Mouse (Mus musculus): ENCODE measurements around the gene Nckap5. TPM values are rescaled to one million over a fixed set of nuclear protein-coding genes. Genes with fewer than 3 reads are reported as not detected.

Nckap5 gene
- polyA plus RNA-seq, 1 experiment from 2014 or later: 17.8 TPM

DNA sequence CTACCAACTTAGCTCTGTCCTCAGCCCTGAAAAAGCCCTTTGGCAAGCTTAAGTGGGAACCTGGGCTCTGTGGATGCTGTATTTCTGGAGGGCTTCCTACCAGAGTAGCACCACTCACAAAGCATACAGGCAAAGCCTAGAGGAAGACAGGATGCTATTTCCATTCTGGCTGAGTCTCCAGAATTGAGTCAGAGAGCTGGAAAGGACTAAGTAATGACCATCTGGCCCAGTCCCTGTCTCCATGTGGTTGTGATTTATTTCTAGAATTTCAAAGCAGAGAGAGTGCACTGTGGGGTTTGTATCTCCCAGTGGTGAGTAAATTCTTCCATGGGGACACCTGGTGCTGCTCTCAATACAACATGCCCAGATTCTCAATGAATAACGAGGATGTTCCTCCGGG is 174.4 kb downstream of the Nckap5 start:
- Histone ChIP-seq H3K27me3 (no peaks in the 10 kb centered on the region), H3K4me1 (peaks cover 13% of the 10 kb centered on the region), H3K9me3 (no peaks in the 10 kb centered on the region), H3K4me3 (no peak overlapping the region), H3K36me3 (no peaks in the 10 kb centered on the region), H3K27ac (replicated peaks) (no peak overlapping the region), H3K4me2 (replicated peaks) (no peak overlapping the region), H3K9ac (replicated peaks) (no peak overlapping the region)
- ATAC-seq (ENCODE audit: low FRiP score, low read depth): no peak
- 63% methylated on average over 2 of the region's 2 CpGs for WGBS

DNA sequence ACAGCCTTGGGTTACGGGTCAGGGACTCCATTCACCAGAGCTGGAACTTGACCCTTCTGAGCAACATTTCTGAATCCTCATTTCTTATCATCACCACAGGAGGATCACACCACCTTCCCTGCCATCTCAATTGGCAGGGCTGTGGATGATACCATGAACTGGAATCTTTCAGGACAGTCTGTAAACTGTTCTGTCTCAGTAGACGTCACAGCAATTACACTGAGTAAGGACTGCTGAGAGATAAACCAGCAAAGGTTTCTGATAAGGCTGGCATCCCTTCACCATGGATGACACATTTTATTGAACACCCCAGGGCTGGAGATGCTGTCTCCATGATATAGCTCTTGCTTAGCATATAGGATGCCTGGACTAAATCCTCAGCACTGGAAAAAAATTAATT is 178.5 kb downstream of the Nckap5 start:
- no peak for ATAC-seq (ENCODE audit: low FRiP score, low read depth)
- Histone ChIP-seq H3K27me3 (no peaks in the 10 kb centered on the region), H3K9me3 (no peaks in the 10 kb centered on the region), H3K4me1 (no peaks in the 10 kb centered on the region), H3K4me2 (replicated peaks) (no peak overlapping the region), H3K9ac (replicated peaks) (no peak overlapping the region), H3K4me3 (no peak overlapping the region), H3K36me3 (no peaks in the 10 kb centered on the region), H3K27ac (replicated peaks) (no peak overlapping the region)
- WGBS: 77% methylated on average over 2 of the region's 2 CpGs

- no peak overlapping the region for H3K27ac ChIP-seq (replicated peaks)
- WGBS: 83% methylated on average over 5 of the region's 5 CpGs
- H3K27me3 ChIP-seq: no peaks in the 10 kb centered on the region
- H3K4me1 ChIP-seq: no peaks in the 10 kb centered on the region
- no peak overlapping the region for H3K9ac ChIP-seq (replicated peaks)
- no peaks in the 10 kb centered on the region for H3K9me3 ChIP-seq
- no peak overlapping the region for H3K4me2 ChIP-seq (replicated peaks)
- ATAC-seq (ENCODE audit: low FRiP score, low read depth): no peak
- H3K36me3 ChIP-seq: no peaks in the 10 kb centered on the region
- H3K4me3 ChIP-seq: no peak overlapping the region
Observed at GRCm38 (mm10) chr1:126650806-126651205, 179.8 kb downstream of the Nckap5 start.

- Histone ChIP-seq H3K27me3 (no peaks in the 10 kb centered on the region), H3K4me1 (no peaks in the 10 kb centered on the region), H3K4me2 (replicated peaks) (no peak overlapping the region), H3K9me3 (no peaks in the 10 kb centered on the region), H3K9ac (replicated peaks) (no peak overlapping the region), H3K27ac (replicated peaks) (no peak overlapping the region), H3K4me3 (no peak overlapping the region), H3K36me3 (no peaks in the 10 kb centered on the region)
- 83% methylated on average over 5 of the region's 5 CpGs for WGBS
- no peak for ATAC-seq (ENCODE audit: low FRiP score, low read depth)
Observed at GRCm38 (mm10) chr1:126642751-126643150, 187.8 kb downstream of the Nckap5 start.

DNA sequence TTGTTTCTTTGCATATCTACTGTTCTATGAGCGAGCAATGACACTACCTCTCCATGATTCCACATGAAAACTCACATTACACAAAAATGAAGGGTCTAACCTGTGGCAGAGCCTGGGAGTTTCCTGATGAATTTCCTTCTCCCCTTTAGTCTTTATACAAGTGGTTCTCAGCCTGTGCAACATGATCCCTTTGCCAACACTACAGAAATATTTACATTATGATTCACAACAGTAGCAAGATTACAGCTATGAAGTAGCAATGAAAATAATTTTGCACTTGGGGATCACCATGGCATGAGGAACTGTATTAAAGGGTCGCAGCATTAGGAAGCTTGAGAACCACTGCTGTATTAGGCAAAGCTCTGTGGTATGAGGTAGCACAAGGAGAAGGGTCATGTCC is 191.1 kb downstream of the Nckap5 start:
- no peaks in the 10 kb centered on the region for H3K4me1 ChIP-seq
- no peaks in the 10 kb centered on the region for H3K36me3 ChIP-seq
- no peak overlapping the region for H3K9ac ChIP-seq (replicated peaks)
- H3K27me3 ChIP-seq: no peaks in the 10 kb centered on the region
- H3K27ac ChIP-seq (replicated peaks): no peak overlapping the region
- ATAC-seq (ENCODE audit: low FRiP score, low read depth): no peak
- H3K4me2 ChIP-seq (replicated peaks): no peak overlapping the region
- WGBS: 93% methylated on average over 2 of the region's 2 CpGs
- no peaks in the 10 kb centered on the region for H3K9me3 ChIP-seq
- H3K4me3 ChIP-seq: no peak overlapping the region

DNA sequence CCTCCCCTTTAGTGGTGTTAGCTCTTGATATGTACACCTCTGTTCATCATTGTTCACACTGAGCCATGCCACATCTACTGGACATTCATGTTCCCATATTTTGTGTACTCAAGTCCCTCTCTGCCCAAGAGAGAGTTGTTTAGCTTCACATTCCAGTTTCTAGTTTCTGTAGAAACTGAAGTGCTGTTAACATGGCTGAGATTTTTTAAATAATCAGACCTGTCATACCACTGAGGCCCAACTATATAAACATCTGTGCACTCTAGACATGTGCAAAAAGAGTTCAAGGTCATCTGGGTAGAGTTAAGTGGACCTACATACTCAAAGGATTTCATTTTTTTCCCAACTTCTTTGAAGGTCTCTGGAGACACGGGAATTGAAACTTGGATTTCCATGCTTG is 193.1 kb downstream of the Nckap5 start:
- no peaks in the 10 kb centered on the region for H3K4me1 ChIP-seq
- 85% methylated on average over 1 of the region's 1 CpGs for WGBS
- no peaks in the 10 kb centered on the region for H3K27me3 ChIP-seq
- no peak for ATAC-seq (ENCODE audit: low FRiP score, low read depth)
- no peak overlapping the region for H3K4me3 ChIP-seq
- H3K4me2 ChIP-seq (replicated peaks): no peak overlapping the region
- H3K9ac ChIP-seq (replicated peaks): no peak overlapping the region
- no peaks in the 10 kb centered on the region for H3K36me3 ChIP-seq
- no peak overlapping the region for H3K27ac ChIP-seq (replicated peaks)
- H3K9me3 ChIP-seq: no peaks in the 10 kb centered on the region

- H3K4me1 ChIP-seq: no peaks in the 10 kb centered on the region
- 72% methylated on average over 3 of the region's 3 CpGs for WGBS
- no peak overlapping the region for H3K27ac ChIP-seq (replicated peaks)
- ATAC-seq (ENCODE audit: low FRiP score, low read depth): no peak
- H3K9me3 ChIP-seq: no peaks in the 10 kb centered on the region
- H3K4me3 ChIP-seq: no peak overlapping the region
- H3K27me3 ChIP-seq: no peaks in the 10 kb centered on the region
- no peak overlapping the region for H3K9ac ChIP-seq (replicated peaks)
- no peaks in the 10 kb centered on the region for H3K36me3 ChIP-seq
- no peak overlapping the region for H3K4me2 ChIP-seq (replicated peaks)
Observed at GRCm38 (mm10) chr1:126626206-126626605, 204.4 kb downstream of the Nckap5 start.

DNA sequence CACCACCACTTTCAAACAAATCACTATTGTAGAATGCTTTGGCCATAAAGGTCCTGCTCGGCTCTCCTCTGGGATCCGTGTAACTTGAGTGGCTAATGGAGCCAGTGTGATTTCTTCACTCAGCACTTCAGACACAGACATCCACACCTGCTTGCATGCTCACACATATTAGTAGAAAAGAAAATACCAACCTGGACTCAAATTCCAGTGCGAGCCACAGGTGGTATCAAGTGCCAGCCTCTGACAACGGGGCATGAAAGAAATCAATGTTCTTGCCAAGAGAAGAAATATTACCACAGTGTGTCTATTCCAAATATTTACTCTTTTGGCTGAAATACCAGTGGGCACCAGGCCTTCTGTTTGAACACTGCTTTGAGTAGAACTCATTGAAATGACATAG is 208.6 kb downstream of the Nckap5 start:
- H3K27ac ChIP-seq (replicated peaks): no peak overlapping the region
- ATAC-seq (ENCODE audit: low FRiP score, low read depth): no peak
- no peaks in the 10 kb centered on the region for H3K9me3 ChIP-seq
- H3K4me2 ChIP-seq (replicated peaks): no peak overlapping the region
- no peak overlapping the region for H3K4me3 ChIP-seq
- 84% methylated on average over 4 of the region's 4 CpGs for WGBS
- no peaks in the 10 kb centered on the region for H3K4me1 ChIP-seq
- H3K27me3 ChIP-seq: no peaks in the 10 kb centered on the region
- no peaks in the 10 kb centered on the region for H3K36me3 ChIP-seq
- H3K9ac ChIP-seq (replicated peaks): no peak overlapping the region

GRCm38 (mm10) chr1:126617464-126618041 is 213.0 kb downstream of the Nckap5 start:
- Histone ChIP-seq H3K4me1 (no peaks in the 10 kb centered on the region), H3K27ac (replicated peaks) (no peak overlapping the region), H3K9ac (replicated peaks) (no peak overlapping the region), H3K9me3 (no peaks in the 10 kb centered on the region), H3K4me3 (no peak overlapping the region), H3K27me3 (no peaks in the 10 kb centered on the region), H3K36me3 (no peaks in the 10 kb centered on the region), H3K4me2 (replicated peaks) (no peak overlapping the region)
- WGBS: 91% methylated on average over 9 of the region's 9 CpGs
- ATAC-seq (ENCODE audit: low FRiP score, low read depth): no peak

DNA sequence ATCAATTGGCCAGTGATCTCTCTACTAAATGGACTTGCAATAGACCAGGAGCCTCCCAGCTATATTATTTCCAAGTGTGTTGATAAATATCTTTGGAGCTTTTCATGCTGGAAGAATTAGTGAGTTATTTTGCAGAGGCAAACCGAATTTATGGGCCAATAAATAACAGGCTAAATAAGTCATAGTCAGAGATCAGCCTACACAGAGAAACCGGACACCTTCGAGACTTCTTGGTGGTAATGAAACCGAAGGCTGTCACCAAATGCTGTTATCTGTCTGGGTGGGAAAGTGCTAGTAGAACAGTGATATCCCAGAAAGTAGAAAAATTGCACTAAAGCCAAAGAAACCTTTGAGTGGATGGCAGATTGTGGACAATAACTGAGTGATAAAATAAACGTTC is 213.6 kb downstream of the Nckap5 start:
- H3K9ac ChIP-seq (replicated peaks): no peak overlapping the region
- no peaks in the 10 kb centered on the region for H3K36me3 ChIP-seq
- H3K4me1 ChIP-seq: no peaks in the 10 kb centered on the region
- WGBS: 87% methylated on average over 5 of the region's 5 CpGs
- no peak overlapping the region for H3K4me2 ChIP-seq (replicated peaks)
- ATAC-seq (ENCODE audit: low FRiP score, low read depth): no peak
- H3K9me3 ChIP-seq: no peaks in the 10 kb centered on the region
- H3K27ac ChIP-seq (replicated peaks): no peak overlapping the region
- no peaks in the 10 kb centered on the region for H3K27me3 ChIP-seq
- H3K4me3 ChIP-seq: no peak overlapping the region

- no peaks in the 10 kb centered on the region for H3K27me3 ChIP-seq
- no peaks in the 10 kb centered on the region for H3K36me3 ChIP-seq
- H3K27ac ChIP-seq (replicated peaks): no peak overlapping the region
- ATAC-seq (ENCODE audit: low FRiP score, low read depth): no peak
- 83% methylated on average over 4 of the region's 4 CpGs for WGBS
- H3K4me1 ChIP-seq: no peaks in the 10 kb centered on the region
- no peak overlapping the region for H3K9ac ChIP-seq (replicated peaks)
- no peak overlapping the region for H3K4me3 ChIP-seq
- H3K9me3 ChIP-seq: no peaks in the 10 kb centered on the region
- H3K4me2 ChIP-seq (replicated peaks): no peak overlapping the region
Observed at GRCm38 (mm10) chr1:126612916-126613315, 217.7 kb downstream of the Nckap5 start.

DNA sequence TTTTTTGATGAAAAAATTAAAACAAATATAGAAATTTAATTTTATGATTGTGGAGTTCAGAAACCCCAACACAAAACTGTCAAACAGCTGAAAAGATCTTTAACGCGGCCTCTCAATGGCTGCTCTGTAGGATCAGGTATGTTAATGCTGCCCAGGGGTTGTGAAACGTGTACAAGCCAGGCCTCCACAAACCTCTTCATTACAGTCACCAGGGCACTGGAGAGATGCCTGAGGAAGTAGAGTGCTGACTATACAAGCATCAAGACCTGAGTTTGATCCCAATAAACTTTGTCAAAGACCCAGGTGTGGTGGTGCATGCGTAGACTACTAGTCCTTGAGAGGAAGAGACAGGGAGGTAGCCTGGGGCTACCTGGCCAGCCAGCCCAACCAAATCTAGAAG is 222.0 kb downstream of the Nckap5 start:
- WGBS: 90% methylated on average over 4 of the region's 4 CpGs
- peaks cover 15% of the 10 kb centered on the region for H3K4me1 ChIP-seq
- H3K27ac ChIP-seq (replicated peaks): no peak overlapping the region
- no peak overlapping the region for H3K4me2 ChIP-seq (replicated peaks)
- no peak for ATAC-seq (ENCODE audit: low FRiP score, low read depth)
- H3K4me3 ChIP-seq: no peak overlapping the region
- no peak overlapping the region for H3K9ac ChIP-seq (replicated peaks)
- no peaks in the 10 kb centered on the region for H3K9me3 ChIP-seq
- H3K36me3 ChIP-seq: no peaks in the 10 kb centered on the region
- no peaks in the 10 kb centered on the region for H3K27me3 ChIP-seq
